Mouse (Mus musculus) C2C12 (cell line): ENCODE data around the gene Btc.

Experiments used
- CEBPB ChIP-seq: IDR thresholded peaks from one replicate; pipeline ENCODE4 v1.6.1; 2011; ENCODE audit warnings: low read depth, mild to moderate bottlenecking, control low read depth, moderate library complexity
- CTCF ChIP-seq: IDR thresholded peaks from one replicate; pipeline ENCODE4 v1.5.1; 2011; ENCODE audit not compliant: control insufficient read depth, insufficient read depth, insufficient read length
- FOSL1 ChIP-seq: IDR thresholded peaks from one replicate; pipeline ENCODE4 v1.8.0; 2011; ENCODE audit warnings: mild to moderate bottlenecking, low read length; ENCODE audit not compliant: poor library complexity, insufficient read depth, severe bottlenecking
- MAX ChIP-seq: IDR thresholded peaks from one replicate; pipeline ENCODE4 v1.6.1; 2011; ENCODE audit warnings: mild to moderate bottlenecking, control low read depth
- MYOD1 ChIP-seq: IDR thresholded peaks from one replicate; pipeline ENCODE4 v1.6.1; 2011; ENCODE audit warnings: low read depth; ENCODE audit not compliant: control insufficient read depth, insufficient read length
- MYOG ChIP-seq: IDR thresholded peaks from one replicate; pipeline ENCODE4 v1.6.1; 2011; ENCODE audit not compliant: control insufficient read depth, insufficient read length; ENCODE audit errors: extremely low read depth
- USF1 ChIP-seq: IDR thresholded peaks from one replicate; pipeline ENCODE4 v1.6.1; 2011; ENCODE audit warnings: low read depth, mild to moderate bottlenecking, control low read depth, moderate library complexity

- TF ChIP-seq MAX: no peak
- TF ChIP-seq CTCF: no peak
- no peak for TF ChIP-seq MYOG
- no peak for TF ChIP-seq USF1
- peak; percentile 70 for TF ChIP-seq MYOD1
- TF ChIP-seq FOSL1: no peak
- TF ChIP-seq CEBPB: no peak
Measured at GRCm38 (mm10) chr5:91341981-91342760, 60.6 kb downstream of the Btc start.
